Mouse (Mus musculus): ENCODE results near the gene Isyna1.
"Not testable (repeated sequence)": the region's sequence is repeated elsewhere in the genome, so short reads cannot be mapped to it uniquely, and the experiment has no call there.

GRCm38 (mm10) chr8:70587955-70588354 is 6.2 kb upstream of the Isyna1 start:
- not testable (repeated sequence) for TF ChIP-seq CTCF (IDR thresholded peaks at IDR 0.05; ENCODE audit: low read depth); EP300 (optimal IDR thresholded peaks at IDR 0.05)
